Mouse (Mus musculus): ENCODE measurements at regions not wholly inside any gene's neighbourhood (a gene's known extent, or its start where the extent isn't known, plus 50 kb on each side); places are given as distances from the start of the nearest gene placed in this dataset.

- TF ChIP-seq GATA1 (IDR thresholded peaks at IDR 0.05; ENCODE audit: low read length): no peak
- no peak for TF ChIP-seq TAL1 (IDR thresholded peaks at IDR 0.05; ENCODE audit: low read length)
Measured at GRCm38 (mm10) chr6:66419452-66420041, 115.6 kb upstream of the Mad2l1 start.

All from erythroblast, embryonic 14.5 days (primary cell).